Mouse (Mus musculus): ENCODE data around the gene Plekha6.

DNA sequence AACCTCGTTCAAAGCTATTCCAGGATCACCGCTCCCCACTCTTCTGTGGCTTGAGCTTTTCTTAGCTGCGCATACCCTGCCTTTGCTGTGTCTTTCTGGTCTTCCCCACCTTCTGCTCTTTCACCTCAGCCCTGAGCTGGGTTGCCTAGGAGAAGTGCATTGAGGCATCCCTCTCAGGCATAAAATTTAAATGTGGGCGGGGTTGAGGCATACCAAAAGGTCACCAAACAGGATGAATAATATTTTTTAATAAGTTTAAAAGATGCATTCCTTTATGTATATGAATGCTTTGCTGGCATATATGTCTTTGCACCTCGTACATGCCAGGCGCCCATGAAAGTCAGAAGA, 75.8 kb downstream of the Plekha6 start:
- no peak for TF ChIP-seq MAX (IDR thresholded peaks at IDR 0.05; ENCODE audit: low read depth)
- TF ChIP-seq E2F4 (IDR thresholded peaks at IDR 0.05; ENCODE audit: insufficient read depth), result no peak
- TF ChIP-seq POLR2A (IDR thresholded peaks at IDR 0.05; ENCODE audit: insufficient read length, low read depth), result no peak
- no peak for TF ChIP-seq REST (IDR thresholded peaks at IDR 0.05; ENCODE audit: insufficient read depth, insufficient read length)

Data from myocyte (in vitro differentiated cells).